Mouse (Mus musculus): ENCODE measurements around the gene Mup13. TPM values are rescaled to one million over a fixed set of nuclear protein-coding genes. Genes with fewer than 3 reads are reported as not detected.

Gene Mup13
- not detected in 2 replicates for polyA plus RNA-seq (2015; fragmentation: Nextera tagmentation; extraction: Ambion mirVana)

DNA sequence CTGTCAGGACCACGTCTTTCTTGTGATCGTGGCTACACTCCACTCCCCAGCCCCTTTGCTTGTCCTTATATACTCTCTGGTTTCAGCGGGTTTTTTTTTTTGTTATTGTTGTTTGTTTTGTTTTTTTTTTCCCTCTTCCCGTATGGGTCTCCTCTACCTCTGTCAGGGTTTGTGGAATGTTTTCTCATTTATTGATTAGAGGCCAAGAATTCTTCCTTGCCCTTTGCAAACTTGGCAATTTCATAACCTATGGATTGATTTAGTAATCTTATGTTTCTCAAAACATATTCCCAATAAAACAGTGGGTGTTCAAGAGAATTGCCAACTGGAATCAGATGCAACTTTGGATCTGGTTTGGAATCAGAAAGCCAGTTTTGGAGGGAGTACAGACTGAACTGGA is at the start of gene Mup13:
Mup13 (minus strand) TSS at position 101 of the 400 bp plus-strand sequence.

Other genes starting within 250 kb of the Mup13 start
- not detected in 2 replicates for gene Mup14, start 75.7 kb upstream of the Mup13 start, polyA plus RNA-seq (2015; fragmentation: Nextera tagmentation; extraction: Ambion mirVana)
- gene Mup15, start 211.5 kb upstream of the Mup13 start, polyA plus RNA-seq (2015; fragmentation: Nextera tagmentation; extraction: Ambion mirVana): not detected in 2 replicates